Mouse (Mus musculus) thymus, postnatal 36 days (tissue): Measurements from ENCODE around the gene Zfp574.
A peak's percentile ranks its signal among the peaks of the same experiment; 100 is the strongest.

Experiments
- DNase-seq, 2 experiments: peaks; one replicate each; pipeline ENCODE4 v3.0.0; 2022; ENCODE audit warnings: mixed read lengths in 2 of 2

Gene Zfp574

DNA sequence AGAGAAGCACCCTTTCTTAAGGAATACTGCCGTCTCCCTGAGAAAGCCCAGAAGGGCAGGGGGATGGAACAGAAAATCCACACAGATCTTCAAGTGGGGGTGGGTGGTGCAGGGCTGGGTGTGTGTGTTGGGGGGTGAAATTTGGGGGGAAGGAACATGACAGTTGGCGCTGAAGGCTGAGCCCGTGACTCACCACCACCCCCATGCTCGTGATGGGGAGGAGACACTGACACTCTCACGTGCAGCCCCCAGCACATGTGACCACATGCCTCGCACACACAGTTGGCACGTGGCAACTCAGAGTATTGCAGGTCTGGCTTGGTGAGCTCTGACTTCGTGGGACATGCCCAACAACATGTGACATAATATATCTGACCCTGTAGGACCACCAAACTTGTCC is 1.6 kb downstream of the Zfp574 start:
- DNase-seq = no peak

DNA sequence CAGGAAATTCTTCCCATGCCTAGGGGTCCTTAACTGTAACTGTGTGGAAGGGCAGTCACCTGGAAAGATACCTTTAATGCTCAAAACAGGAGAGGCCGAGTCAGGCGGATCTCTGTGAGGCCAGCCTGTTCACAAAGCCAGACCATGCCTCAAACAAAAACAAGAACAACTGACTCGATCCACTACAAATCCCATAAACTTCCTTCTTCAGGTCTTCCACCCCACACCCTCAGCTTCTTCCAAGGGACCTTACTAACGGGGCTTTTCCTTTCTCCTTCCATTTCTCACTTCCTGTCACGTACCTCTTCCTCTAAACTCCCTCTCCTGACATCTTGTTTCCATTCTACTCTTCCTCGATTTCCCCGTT is 3.9 kb downstream of the Zfp574 start:
- DNase-seq = no peak

DNA sequence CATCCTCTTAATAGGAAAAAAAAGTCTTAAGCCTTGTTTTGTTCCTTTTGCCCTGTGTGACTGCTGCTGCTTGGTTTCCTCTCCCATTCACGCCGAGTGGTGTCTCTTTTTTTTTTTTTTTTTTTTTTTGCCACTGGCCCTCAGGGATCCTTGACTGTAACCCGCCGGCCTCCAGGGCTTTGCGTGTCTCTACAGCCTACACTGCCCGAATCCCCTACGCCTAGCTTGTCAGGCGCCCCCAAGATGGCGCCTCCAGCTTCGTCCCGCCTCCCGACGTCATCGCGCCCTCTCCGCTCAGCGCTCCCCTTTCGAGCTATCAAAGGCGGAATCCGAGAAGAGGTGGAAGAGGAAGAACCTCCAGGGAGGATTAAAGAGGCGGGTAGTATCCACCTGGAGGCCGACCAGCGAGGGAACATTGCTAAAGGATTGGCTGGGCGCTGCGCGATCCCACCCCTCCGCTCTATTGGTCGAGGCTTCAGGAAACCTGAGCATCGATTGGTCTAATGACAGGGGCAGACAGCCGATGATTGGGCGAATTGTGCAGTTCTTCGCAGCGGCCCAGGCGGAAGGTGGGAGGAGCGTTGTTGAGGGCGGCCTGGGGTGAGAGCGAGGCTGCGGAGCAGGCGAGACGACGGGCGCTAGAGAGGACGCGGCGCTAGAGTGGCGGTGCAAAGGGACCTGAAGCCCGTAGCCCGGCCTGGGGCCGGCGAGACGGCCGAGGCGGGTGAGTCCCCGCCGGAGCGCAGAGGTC is 4.5 kb downstream of the Zfp574 start:
- peak; percentile 93 to 98 for DNase-seq

DNA sequence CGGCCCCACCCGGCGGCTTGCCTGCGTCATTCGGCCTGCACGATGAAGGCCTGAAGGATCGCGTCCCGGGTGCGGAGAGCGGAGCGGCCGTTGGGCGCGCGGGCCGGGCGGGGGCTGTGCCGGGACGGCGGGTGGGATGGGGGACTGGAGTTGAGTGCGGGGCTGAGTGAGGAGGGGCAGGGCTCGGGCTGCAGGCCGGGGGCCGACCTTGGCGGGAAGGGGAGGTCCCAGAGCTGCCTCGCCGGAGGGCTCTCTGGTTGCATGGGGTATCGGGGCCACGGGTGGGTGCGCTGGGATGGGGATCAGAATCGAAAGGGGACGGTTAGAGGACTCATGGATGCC is 5.0 kb downstream of the Zfp574 start:
- no peak for DNase-seq

DNA sequence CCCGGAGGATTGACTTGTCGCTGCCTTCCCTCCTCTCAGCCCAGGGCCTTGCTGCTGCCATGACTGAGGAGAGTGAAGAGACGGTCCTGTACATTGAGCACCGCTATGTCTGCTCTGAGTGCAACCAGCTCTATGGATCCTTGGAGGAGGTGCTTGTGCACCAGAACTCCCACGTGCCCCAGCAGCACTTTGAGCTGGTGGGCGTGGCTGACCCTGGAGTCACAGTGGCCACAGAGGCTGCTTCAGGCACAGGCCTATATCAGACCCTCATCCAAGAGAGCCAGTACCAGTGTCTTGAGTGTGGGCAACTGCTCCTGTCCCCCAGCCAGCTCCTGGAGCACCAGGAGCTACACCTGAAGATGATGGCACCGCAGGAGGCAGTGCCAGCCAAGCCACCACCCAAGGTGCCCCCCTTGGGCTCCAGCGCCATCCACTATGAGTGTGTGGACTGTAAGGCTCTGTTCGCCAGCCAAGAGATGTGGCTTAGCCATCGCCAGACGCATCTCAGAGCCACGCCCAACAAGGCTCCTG is 7.2 kb downstream of the Zfp574 start:
- DNase-seq = no peak

GRCm38 (mm10) chr7:25080431-25080830 is 8.1 kb downstream of the Zfp574 start:
- no peak for DNase-seq

DNA sequence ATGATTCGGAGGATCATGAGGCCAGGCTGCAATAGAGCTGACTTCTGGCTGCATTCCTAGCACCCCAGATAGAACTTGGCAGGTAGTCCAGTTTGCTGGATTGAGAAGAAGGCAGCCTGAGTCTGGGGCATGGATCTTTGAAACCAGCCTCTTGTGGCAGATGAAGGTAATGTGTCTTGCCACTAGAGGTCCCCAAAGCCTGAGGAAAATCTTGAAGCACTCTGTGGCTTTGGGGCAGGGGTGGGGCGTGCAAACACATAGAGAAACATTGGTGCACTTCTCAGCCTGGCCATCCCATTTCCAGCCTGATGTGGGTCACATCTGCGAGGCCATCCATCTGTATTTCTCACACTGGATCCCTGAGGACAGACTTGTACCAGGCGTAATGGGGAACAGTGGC is 10.1 kb downstream of the Zfp574 start:
- DNase-seq = peak; percentile 36

- no peak for DNase-seq
Observed at GRCm38 (mm10) chr7:25084621-25085020, 12.3 kb downstream of the Zfp574 start.

DNA sequence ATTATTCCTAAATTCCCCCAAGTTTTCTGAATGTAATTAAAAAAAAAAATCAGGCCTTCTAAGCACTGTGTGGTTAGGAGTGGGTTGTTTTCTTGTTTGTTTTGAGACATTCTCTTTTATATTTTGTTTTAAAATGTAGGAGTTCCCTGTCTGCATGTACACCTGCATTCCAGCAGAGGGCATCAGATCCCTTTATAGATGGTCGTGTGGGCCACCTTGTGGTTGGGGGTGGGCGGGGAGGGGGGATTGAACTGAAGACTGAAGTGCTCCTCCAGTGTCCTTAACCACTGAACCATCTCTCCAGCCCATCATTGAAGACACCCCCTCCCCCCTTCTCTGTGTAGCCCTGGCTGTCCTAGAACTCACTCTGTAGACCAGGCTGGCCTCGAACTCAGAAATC is 14.3 kb downstream of the Zfp574 start:
- no peak for DNase-seq

GRCm38 (mm10) chr7:25087256-25087912 is 15.0 kb downstream of the Zfp574 start:
- no peak for DNase-seq

DNA sequence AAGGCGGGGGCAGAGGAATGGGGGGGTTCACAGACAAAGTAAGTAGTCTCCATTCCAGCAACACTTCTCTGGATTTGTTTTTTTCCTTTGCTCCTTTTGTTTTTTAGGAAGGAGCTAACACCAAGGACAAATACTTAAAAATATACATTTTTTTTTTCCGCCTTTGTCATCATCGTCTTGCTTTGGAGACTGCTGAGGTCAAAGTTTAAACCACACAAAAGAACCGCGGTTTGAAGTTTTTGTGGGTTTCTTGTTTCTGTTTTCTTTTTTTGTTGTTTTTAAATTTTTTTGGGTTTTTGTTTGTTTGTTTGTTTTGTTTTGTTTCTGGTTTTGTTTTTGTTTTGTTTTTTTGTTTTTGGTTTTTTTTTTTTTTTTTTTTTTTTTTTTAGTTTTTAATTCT is 15.6 kb downstream of the Zfp574 start:
- DNase-seq = no peak

- DNase-seq = peak in 1 of 2 experiments; percentile 24
Observed at GRCm38 (mm10) chr7:25088531-25088930, 16.2 kb downstream of the Zfp574 start.

- DNase-seq = no peak
Observed at GRCm38 (mm10) chr7:25088968-25089367, 16.6 kb downstream of the Zfp574 start.

- DNase-seq = no peak
Observed at GRCm38 (mm10) chr7:25089875-25090274, 17.5 kb downstream of the Zfp574 start.

GRCm38 (mm10) chr7:25098169-25098568 is 25.8 kb downstream of the Zfp574 start:
- no peak for DNase-seq

- no peak for DNase-seq
Observed at GRCm38 (mm10) chr7:25099581-25099980, 27.2 kb downstream of the Zfp574 start.

GRCm38 (mm10) chr7:25105411-25106160 is 33.2 kb downstream of the Zfp574 start:
- DNase-seq = peak; percentile 75 to 83

DNA sequence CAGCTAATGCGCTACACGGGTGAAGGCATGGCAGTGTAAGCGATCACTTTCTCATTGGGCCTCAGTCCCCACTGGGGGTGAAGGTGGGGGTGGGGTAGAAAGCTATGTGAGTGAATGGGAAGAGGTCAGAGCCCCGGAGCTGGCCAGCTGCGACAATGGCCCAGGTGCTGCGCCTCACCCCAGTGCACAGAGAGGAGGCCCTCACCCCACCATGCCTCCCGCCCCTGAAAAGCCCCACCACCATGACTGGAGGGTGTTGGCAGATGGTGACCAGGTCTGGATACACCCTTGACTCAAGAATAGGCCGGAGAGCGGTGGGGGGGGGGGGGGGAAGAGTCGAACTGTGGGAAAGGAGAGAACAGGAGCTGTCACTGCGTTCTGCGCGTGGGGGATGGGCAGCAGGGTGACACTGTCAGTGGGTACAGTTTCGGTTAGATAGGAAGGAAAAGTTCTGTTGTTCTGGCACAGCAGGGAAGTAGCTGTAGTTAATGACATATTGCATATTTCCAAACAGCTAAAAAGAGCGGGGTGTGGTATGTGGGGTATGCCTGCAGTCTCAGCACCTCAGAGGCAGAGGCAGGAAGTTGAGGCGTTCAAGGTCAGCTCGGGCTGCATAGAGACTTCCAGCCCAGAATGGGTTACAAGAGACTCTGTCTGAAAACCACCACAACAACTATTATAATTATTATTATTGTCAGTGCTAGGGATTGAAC is 34.6 kb downstream of the Zfp574 start:
- DNase-seq = no peak

- no peak for DNase-seq
Observed at GRCm38 (mm10) chr7:25109355-25109754, 37.0 kb downstream of the Zfp574 start.

GRCm38 (mm10) chr7:25110336-25110735 is 38.0 kb downstream of the Zfp574 start:
- no peak for DNase-seq

DNA sequence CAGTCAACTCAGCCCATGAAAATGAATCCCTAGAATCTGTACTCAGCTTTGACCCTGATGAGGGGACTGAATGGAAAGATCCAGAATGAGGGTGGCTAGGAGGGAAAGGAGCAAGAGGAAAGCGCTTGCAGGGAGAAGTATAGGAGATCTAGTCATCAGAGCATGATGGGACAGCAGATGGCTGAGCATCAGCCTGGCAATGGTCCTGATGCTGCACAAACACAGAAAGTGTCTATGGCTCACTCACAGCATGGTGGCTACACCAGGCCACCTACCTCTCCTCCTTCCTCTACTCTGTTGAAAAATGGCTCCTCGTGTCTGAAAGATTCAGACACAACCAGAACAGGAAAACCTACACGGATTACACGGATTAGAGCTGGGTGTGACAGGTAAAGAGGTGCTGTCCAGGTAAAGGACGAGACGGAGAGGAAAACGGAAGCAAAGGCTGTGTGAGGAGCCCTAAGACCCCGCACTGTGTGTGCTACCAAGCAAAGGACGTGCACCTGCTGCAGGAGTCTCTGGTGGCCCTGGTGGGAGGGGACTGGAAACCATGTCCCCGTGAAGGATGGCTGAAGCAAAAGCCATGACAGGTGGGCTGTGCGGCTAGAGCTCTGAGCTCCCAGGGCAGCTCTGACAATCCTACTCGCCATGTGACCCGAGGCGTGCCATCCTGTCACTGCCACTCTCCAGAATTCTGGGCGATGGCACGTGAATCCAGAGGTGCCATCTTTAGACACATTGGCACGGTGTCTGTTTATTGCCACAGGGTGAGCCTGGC is 40.0 kb downstream of the Zfp574 start:
- DNase-seq = no peak

GRCm38 (mm10) chr7:25112956-25113603 is 40.7 kb downstream of the Zfp574 start:
- DNase-seq = no peak
